ENCODE assay signal across 20 mouse cellular contexts in genomic region chr5:100374703-100375102, GRCm38 (mm10). TPM values are rescaled to one million over a fixed set of nuclear protein-coding genes. Genes with fewer than 3 reads are reported as not detected.
DNase-seq lines count a peak whose midpoint lies in the region; ATAC-seq and TF ChIP-seq lines count a peak whose summit lies in the region.
"Had no signal": no experiment of that assay in that cellular context is flagged by ENCODE, and none has a peak within 500 bp of the region (broad histone marks: within the 10 kb centered on the region; RNA-seq: fewer than 3 reads in every experiment).

No protein-coding gene starts in this region.

- intact Hi-C loops in heart, postnatal 14 days (cut with DNase I), result loop anchor here (5.0 kb wide), 1 partner anchor 163 kb away; no protein-coding TSS in a partner anchor

- H3K4me3 ChIP-seq in heart, embryonic 12.5 days, result no peak overlapping the region
- no peak overlapping the region for H3K4me3 ChIP-seq in kidney, postnatal 0 days (replicated peaks; ENCODE audit: low read depth, low read length)
- no peak overlapping the region for H3K4me3 ChIP-seq in lung, embryonic 16.5 days (ENCODE audit: low read length)
- no peak overlapping the region for H3K4me3 ChIP-seq in stomach, postnatal 0 days (ENCODE audit: low read depth, low read length)
- H3K4me3 ChIP-seq: erythroblast, embryonic 14.5 days; limb, embryonic 13.5 days; midbrain, embryonic 13.5 days; neural tube, embryonic 12.5 days had no signal

- H3K4me2 ChIP-seq in heart, embryonic 12.5 days, result no peak overlapping the region
- no peak overlapping the region for H3K4me2 ChIP-seq in kidney, postnatal 0 days (ENCODE audit: low read length)
- no peak overlapping the region for H3K4me2 ChIP-seq in lung, embryonic 16.5 days (ENCODE audit: low read depth, low read length)
- no peak overlapping the region for H3K4me2 ChIP-seq in stomach, postnatal 0 days (replicated peaks; ENCODE audit: low read depth)
- H3K4me2 ChIP-seq: limb, embryonic 13.5 days; midbrain, embryonic 13.5 days; neural tube, embryonic 12.5 days had no signal

- peaks cover 16% of the 10 kb centered on the region for H3K4me1 ChIP-seq in heart, embryonic 12.5 days (replicated peaks)
- H3K4me1 ChIP-seq in kidney, postnatal 0 days (replicated peaks; ENCODE audit: insufficient read depth, low read length), result no peaks in the 10 kb centered on the region
- H3K4me1 ChIP-seq in lung, embryonic 16.5 days (replicated peaks; ENCODE audit: control insufficient read depth, insufficient read depth, low read length), result peaks cover 4% of the 10 kb centered on the region; the same call in 1 of the 2 replicates
- H3K4me1 ChIP-seq in stomach, postnatal 0 days (replicated peaks; ENCODE audit: control insufficient read depth, insufficient read depth), result no peaks in the 10 kb centered on the region
- H3K4me1 ChIP-seq: limb, embryonic 13.5 days; midbrain, embryonic 13.5 days; neural tube, embryonic 12.5 days had no signal

- no peaks in the 10 kb centered on the region for H3K9me3 ChIP-seq in heart, embryonic 12.5 days (replicated peaks)
- H3K9me3 ChIP-seq in kidney, postnatal 0 days (replicated peaks; ENCODE audit: low read length), result no peaks in the 10 kb centered on the region
- no peaks in the 10 kb centered on the region for H3K9me3 ChIP-seq in lung, embryonic 16.5 days (ENCODE audit: control insufficient read depth, low read length)
- H3K9me3 ChIP-seq in stomach, postnatal 0 days (ENCODE audit: control insufficient read depth, low read length), result no peaks in the 10 kb centered on the region
- H3K9me3 ChIP-seq: limb, embryonic 13.5 days; midbrain, embryonic 13.5 days; neural tube, embryonic 12.5 days had no signal

- no peak overlapping the region for H3K9ac ChIP-seq in heart, embryonic 12.5 days
- H3K9ac ChIP-seq in kidney, postnatal 0 days (ENCODE audit: low read depth, low read length), result no peak overlapping the region
- no peak overlapping the region for H3K9ac ChIP-seq in lung, embryonic 16.5 days (ENCODE audit: low read length)
- no peak overlapping the region for H3K9ac ChIP-seq in stomach, postnatal 0 days (ENCODE audit: low read length)
- H3K9ac ChIP-seq: limb, embryonic 13.5 days; midbrain, embryonic 13.5 days; neural tube, embryonic 12.5 days had no signal

- TF ChIP-seq EP300 in stomach, postnatal 0 days (optimal IDR thresholded peaks at IDR 0.05), result no peak

- 88% methylated on average over 2 of the region's 2 CpGs for WGBS in heart, embryonic 12.5 days
- 100% methylated on average over 2 of the region's 2 CpGs for WGBS in kidney, postnatal 0 days
- WGBS in lung, embryonic 16.5 days, result 93% methylated on average over 2 of the region's 2 CpGs
- WGBS in stomach, postnatal 0 days, result 91% methylated on average over 2 of the region's 2 CpGs

- no peaks in the 10 kb centered on the region for H3K27me3 ChIP-seq in heart, embryonic 12.5 days (replicated peaks)
- no peaks in the 10 kb centered on the region for H3K27me3 ChIP-seq in kidney, postnatal 0 days (ENCODE audit: insufficient read depth, low read length)
- no peaks in the 10 kb centered on the region for H3K27me3 ChIP-seq in lung, embryonic 16.5 days (ENCODE audit: control insufficient read depth, insufficient read depth, low read depth, low read length)
- H3K27me3 ChIP-seq in stomach, postnatal 0 days (ENCODE audit: control insufficient read depth, insufficient read depth, low read length), result no peaks in the 10 kb centered on the region
- H3K27me3 ChIP-seq: limb, embryonic 13.5 days; midbrain, embryonic 13.5 days; neural tube, embryonic 12.5 days had no signal

- TF ChIP-seq CTCF in kidney, postnatal 0 days (IDR thresholded peaks at IDR 0.05; ENCODE audit: low read depth), result no peak
- TF ChIP-seq CTCF in stomach, postnatal 0 days (IDR thresholded peaks at IDR 0.05; ENCODE audit: low read depth), result no peak

- H3K36me3 ChIP-seq in heart, embryonic 12.5 days, result peaks cover 86% of the 10 kb centered on the region
- H3K36me3 ChIP-seq in kidney, postnatal 0 days (ENCODE audit: insufficient read depth, low read length), result peaks cover 53% of the 10 kb centered on the region
- H3K36me3 ChIP-seq in lung, embryonic 16.5 days (ENCODE audit: control insufficient read depth, insufficient read depth, low read length), result peaks cover 33% of the 10 kb centered on the region
- peaks cover 33% of the 10 kb centered on the region for H3K36me3 ChIP-seq in stomach, postnatal 0 days (ENCODE audit: control insufficient read depth, insufficient read depth, low read length)

- H3K27ac ChIP-seq in heart, embryonic 12.5 days (ENCODE audit: poor library complexity, severe bottlenecking), result no peak overlapping the region
- no peak overlapping the region for H3K27ac ChIP-seq in kidney, postnatal 0 days
- no peak overlapping the region for H3K27ac ChIP-seq in lung, embryonic 16.5 days (ENCODE audit: low read length)
- no peak overlapping the region for H3K27ac ChIP-seq in stomach, postnatal 0 days (replicated peaks)
- H3K27ac ChIP-seq: limb, embryonic 13.5 days; midbrain, embryonic 13.5 days; neural tube, embryonic 12.5 days had no signal

- ATAC-seq in heart, embryonic 12.5 days (ENCODE audit: insufficient number of reproducible peaks, low FRiP score), result 0 out of 2 replicates have a peak, but pooled peaks have one; percentile 18
- peak; percentile 45; the same call in 1 of the 2 replicates for ATAC-seq in kidney, postnatal 0 days (replicated peaks; ENCODE audit: low FRiP score, low read depth)
- peak; percentile 26; the same call in 1 of the 2 replicates for ATAC-seq in lung, embryonic 16.5 days (ENCODE audit: low read depth)
- ATAC-seq in stomach, postnatal 0 days (ENCODE audit: low FRiP score, low TSS enrichment), result peak; percentile 43; the same call in 1 of the 2 replicates
- ATAC-seq: forebrain, embryonic 14.5 days had no signal

- DNase-seq in heart, postnatal 14 days, result no peak
- no peak for DNase-seq in kidney, postnatal 0 days (ENCODE audit: low spot score)
- DNase-seq in kidney, postnatal 14 days, result no peak
- no peak for DNase-seq in lung, postnatal 10 days
- DNase-seq in stomach, postnatal 0 days (ENCODE audit: low spot score), result no peak
- no peak for DNase-seq in adrenal gland, postnatal 10 days
- DNase-seq: adrenal gland, postnatal 25 days; cerebellum, adult 9-11 months; kidney, adult 11 months; layer of hippocampus, postnatal 36 days; lung, adult 18-20 months; right cerebral cortex, postnatal 25 days; thymus, postnatal 36 days had no signal

RNA-seq across cellular contexts. Expression of gene Sec31a, which starts 41.3 kb away (rescaled TPM):
- polyA plus RNA-seq in heart, embryonic 12.5 days (2016; fragmentation: Nextera tagmentation; extraction: Ambion mirVana), result 171 and 177 TPM in 2 replicates
- 100 to 1,000 TPM; 114 to 118 TPM for total RNA-seq in heart, postnatal 14 days (2021)
- polyA plus RNA-seq in kidney, postnatal 0 days (2015; fragmentation: Nextera tagmentation; extraction: Ambion mirVana), result 131 and 148 TPM in 2 replicates
- polyA plus RNA-seq in lung, embryonic 16.5 days (2015; fragmentation: Nextera tagmentation; extraction: Ambion mirVana), result 156 and 161 TPM in 2 replicates
- polyA plus RNA-seq in stomach, postnatal 0 days (2015; fragmentation: Nextera tagmentation; extraction: Ambion mirVana), result 102 and 104 TPM in 2 replicates
- total RNA-seq in adrenal gland, postnatal 10 days (2021), result 100 to 1,000 TPM; 149 to 150 TPM
